Mouse (Mus musculus) skeletal muscle tissue, adult 2 months (tissue): ENCODE measurements around the gene Apoe.
A peak's percentile ranks its signal among the peaks of the same experiment; 100 is the strongest.

Experiments used
- DNase-seq: peaks from one replicate; pipeline ENCODE4 v3.0.0-alpha.2; 2012; ENCODE audit warnings: low read depth, low spot score

Apoe gene

DNA sequence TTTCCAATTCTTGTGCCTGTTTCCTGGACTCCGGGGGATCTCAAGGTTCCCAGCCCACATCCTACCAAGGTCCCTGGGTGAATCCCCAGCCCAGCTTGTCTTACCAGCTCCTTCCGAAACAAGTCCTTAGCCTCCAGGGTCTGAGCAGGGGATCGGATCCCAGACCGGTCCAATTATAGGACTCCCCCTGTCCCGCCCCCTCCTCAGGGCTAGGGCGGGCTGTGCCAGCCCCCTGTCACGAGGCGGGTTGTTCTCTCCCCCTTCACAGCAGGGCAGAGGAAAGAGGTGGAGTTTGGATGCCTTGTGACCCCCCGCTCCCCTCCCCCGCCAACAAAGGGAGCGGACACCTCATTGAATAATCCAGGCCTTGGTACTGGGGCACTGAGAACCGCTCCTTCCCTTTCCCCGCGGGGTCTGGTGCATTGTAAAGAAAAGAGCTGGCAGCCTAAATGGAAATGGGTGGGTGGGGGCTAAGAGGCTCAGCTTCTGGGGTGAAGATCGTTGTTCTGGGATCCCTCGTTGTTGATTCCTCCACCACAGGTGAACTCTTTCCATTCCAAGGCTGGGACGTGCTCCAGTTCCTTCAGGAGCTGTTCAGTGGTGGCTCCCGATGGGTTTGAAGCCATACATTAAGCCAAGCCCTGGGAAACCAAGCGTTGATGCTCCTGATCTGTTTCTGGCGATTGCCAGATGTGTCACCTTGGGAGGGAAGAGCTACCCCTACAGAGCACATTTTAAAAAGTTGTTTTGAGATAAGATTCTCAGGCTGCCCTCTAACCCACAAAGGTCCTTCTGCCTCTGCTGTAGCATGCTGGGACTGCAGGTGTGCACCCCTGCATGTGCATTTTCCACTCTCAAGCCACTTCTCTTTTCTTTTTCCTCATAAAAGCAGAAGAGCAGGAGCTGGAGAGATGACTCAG is at the start of gene Apoe:
Gene Apoe (minus strand): TSS at position 282 of the 920 bp plus-strand sequence.
- peak; percentile 45 for DNase-seq

DNA sequence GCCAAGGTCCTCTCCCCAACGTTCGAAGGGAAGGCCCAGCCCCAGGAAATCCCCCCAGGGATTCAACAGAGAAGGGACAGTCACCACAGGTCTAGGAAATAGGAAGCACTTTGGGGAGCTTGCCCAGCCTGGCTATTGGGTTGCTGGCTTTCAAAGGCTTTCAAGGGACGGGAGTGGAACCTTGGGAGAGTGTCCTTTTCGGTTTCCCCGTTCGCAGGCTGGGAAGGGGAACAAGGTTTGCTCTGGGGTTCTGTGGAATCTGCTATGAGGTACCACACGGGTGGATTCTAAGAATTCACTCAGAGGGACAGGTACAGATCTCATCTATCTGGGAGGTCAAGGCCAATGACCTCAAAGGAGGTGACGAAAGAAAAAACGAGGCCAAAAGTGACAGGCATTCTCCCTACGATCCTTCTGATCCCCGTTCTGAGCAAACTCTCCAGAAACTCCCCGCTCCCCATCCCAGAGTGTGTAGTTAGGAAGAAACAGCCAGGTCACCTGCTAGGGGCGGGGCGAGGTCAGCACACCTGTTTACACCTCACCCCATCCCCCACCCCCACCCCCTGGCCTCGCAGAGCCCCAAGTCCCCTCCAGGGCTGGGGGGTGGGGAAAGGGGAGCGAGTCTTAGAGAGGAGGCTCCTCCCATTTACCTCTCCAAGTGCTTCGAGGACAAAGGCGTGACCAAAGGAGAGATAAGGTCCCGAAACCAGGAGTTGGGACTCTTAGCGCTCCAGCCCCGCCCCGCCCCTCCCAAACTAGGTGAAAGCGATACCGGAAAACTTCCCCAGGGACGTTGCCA is 48.6 kb upstream of the Apoe start:
- no peak for DNase-seq

DNA sequence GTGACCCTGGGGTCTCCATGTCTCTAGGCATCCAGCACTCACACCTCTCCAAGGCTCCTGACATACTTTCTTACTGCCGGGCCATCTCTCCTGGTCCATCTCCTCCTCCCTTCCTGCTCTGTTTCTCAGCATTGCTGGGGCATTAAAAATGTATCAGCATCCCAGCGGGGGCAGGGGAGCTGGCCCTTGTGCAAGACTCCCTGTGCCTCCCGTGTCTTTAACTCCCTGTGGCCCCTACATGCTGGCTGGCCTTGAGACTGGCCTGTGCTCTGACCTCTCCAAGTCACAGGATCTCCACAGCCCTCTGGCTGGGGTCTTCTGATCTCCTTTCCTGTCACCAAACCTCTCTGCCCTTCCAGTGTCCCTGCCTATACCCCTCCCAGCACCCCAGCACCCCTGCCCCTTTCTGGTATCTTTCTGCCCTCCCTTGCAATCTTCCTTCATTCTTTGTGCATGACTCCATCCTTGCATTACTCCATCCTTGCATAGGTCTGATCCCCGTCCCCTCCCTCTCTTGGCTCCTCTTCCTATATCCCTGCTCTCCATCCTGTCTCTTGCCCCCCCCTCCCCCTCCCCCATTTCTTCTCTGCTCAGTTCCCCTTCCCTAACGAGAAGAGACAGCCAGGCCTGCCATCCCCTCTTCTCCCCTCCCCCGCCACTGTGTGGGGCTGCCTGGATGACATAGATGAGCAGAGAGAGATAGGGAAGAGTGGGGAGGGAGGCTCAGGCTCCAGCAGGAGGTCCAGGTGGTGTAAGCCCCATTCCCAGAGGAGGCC is 47.6 kb upstream of the Apoe start:
- DNase-seq, result no peak

DNA sequence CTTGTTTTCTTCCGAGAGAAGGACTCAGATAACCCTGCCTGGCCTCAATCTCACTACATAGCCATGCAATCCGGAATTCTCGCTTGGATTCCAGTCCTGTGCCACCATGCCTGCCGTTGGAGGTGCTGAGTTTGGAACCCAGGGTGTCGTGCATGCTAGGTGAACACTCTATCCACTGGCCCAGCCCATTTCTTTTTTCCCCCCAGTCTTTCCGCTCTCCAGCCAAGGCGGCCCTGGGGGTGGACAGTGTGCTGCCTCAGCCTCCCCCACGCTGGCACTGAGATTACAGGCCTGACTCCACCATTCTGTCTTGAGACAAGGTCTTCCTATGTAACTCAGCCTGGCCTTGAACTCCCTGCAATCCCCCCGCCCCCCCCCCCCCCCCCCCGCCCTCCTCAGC is 47.0 kb upstream of the Apoe start:
- DNase-seq, result no peak

DNA sequence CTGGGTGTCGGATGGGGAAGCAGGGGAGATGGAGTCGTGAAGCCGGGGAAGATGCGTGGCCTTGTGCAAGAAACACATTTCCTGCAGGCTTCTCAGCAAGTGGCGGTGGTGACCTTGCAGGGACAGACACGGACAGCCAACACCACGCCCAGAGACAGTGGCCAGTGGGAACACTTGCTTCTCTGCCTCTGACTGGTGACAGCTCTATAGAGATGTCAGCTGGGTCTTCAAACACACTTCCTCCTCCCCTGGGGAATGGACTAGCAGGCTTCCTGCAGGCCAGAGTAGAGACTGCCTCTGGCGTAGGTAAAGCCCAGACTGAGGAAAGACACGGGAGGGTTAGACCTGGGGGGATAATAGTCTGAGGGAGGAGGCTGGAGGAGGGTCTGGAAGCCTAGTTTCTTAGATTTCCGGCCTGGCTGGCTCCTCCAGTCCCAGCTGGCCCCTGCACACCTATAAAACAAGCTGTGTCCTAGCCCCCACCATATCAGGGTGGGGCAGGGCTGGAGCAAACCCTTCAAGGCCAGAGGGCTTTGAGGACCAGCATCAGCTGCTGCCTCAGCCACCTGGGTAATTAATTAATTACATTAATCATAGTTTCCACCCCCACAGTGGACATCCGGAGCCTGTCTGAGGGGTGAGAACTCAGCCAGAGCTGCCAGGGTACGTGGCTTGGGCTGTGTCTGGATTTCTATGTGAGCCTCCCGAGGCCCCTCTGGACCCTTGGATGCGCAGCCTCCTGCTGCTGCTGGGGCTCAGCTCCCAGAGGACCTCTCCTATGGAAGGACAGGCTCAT is 45.8 kb upstream of the Apoe start:
- no peak for DNase-seq

DNA sequence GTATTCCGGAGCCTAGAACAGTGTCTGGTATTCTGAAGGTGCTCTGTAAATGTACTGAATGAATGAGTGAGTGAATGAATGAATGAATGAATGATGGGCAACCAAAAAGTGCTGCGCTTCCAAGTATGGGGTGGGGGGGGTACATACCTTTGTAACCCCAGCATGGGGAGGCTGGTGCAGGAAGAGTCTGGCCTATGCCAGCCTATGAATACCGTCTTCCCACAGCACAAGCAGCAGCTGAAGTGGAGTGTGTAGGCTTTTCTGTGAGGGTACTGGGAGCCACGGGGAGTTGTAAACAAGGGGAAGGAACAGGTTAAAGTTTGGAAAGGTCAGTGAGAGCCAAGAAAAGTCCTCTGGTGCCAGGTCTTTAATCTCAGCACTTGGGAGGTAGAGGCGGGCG is 44.8 kb upstream of the Apoe start:
- DNase-seq, result no peak

DNA sequence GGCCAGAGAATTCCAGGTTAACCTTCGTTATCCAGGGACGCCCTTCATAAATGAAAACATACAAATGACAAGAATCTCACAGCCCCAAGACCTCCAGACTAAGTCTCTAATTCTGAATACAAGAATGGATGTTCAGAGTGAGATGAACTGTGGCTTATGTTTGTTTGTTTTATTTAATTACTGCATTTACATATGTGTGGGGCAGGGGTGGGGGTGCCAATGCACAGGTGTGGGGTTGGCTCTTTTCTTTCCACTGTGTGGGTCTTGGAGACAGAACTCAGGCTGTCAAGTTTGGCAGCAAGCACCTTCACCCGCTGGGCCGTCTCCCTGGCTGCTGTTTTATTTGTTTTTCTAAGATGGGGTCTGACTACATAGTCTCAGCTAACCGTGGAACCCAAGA is 43.5 kb upstream of the Apoe start:
- no peak for DNase-seq

DNA sequence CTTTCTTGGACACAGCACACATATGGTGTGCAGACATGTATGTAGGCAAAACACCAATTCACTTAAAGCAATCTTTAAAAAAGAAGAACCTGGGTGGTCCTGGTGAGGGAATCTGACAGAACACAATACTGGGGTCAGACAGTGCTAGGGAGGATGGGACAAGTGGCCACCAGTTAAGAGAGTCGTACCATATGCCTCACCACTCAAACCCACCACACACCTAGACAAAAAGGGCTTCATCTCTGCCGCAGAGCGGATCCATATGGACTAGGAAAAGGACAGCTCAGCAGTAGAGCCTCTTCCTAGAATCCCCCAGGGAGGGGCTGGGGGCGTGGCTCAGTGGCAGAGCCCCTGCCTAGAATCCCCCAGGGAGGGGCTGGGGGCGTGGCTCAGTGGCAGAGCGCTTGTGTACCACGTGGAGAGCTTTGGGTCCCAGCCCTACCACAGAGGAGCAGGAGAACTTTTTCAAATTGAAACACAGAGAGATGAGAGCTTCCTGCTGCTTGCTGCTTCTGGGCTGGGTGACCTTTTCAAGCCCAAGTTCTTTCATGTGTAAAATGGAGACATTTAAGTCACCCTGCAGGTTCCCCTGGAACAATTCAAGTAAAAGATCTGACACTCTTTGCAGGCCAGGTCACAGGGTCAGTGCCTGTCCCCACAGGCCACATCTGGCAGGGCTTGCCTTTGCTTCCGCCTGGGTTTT is 42.5 kb upstream of the Apoe start:
- DNase-seq, result no peak

DNA sequence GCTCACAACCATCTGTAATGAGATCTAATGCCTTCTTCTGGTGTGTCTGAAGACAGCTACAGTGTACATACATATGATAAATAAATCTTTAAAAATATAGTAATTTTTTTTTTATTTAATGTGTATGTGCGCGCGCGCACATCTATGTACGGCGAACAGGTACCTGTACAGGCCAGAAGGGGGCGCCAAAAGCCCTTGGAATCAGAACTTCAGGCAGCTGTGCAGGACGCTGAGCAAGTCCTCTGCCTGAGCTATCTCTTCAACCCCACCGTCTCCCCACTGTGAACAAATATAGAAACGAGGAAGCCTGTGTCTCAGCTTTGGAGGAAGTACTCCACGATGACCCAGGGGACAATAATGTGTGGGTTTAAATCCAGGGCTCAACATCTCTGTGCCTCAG is 41.3 kb upstream of the Apoe start:
- DNase-seq, result no peak

DNA sequence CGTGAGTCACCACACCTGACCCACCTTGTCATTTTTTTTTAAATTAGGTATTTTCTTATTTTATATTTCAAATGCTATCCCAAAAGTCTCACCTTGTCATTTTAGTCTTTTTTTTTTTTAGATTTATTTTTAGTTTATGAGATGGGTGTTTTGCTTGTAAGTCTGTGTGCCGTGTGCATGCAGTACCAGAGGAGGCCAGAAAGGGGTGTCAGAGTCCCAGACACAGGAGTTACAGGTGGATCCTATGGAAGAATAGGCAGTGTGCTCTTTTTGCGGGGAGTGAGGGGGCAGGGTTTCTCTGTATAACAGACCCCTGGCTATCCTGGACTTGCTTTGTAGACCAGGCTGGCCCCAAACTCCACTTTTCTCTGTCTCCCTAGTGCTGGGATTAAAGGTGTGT is 39.8 kb upstream of the Apoe start:
- DNase-seq, result no peak

DNA sequence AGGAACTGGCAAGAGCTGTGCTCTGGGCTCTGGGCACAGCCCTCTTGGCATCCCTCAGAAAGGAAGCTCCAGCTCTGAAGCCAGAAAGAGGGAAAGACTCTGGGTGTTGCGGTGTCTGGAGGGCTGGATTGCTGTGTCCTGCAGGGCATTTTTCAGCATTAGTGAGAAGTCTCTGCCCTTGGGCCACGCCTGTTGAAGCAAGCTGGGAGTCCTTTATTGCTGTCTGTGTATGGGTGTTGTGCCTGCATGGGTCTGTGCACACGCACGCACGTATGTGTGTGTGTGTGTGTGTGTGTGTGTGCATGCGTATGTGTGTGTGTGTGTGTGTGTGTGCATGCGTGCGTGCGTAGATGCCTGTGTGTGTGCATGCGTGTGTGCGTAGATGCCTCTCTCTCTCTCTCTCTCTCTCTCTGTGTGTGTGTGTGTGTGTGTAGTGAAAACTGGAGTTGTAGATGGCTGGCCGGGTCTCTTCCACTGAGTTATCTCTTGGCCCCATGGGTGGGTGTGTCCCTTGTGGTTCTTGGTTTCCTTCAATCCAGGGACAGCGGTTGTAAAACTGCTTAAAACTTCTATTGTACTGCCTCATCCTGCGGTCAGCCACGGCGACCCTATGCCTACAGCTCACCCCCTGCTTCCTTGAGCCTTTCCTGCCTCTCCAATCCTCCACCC is 37.5 kb upstream of the Apoe start:
- DNase-seq, result no peak

DNA sequence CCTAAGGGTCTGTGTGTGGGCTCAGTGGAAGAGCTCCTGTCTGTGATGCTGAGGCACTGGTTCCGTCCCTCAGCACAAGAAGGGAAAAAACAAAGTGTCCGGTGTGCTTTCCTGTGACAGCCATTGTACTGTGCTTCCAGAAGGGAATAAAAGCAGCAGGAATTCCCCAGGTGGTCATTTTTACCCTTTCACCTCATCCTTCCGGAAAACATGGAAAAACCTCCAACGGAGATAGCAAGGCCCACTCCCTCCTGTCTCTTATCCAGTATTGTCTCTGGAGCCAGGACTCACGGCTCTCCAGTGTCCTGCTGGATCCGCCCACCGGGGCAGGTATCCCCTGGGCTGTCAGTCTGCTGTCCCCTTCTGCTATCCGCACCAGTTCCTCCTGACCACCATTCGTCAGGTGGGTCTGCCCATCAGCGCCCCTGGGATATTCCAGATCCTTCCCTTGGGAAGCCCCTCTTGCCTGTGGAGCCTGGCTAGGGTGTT is 35.2 kb upstream of the Apoe start:
- DNase-seq, result no peak

DNA sequence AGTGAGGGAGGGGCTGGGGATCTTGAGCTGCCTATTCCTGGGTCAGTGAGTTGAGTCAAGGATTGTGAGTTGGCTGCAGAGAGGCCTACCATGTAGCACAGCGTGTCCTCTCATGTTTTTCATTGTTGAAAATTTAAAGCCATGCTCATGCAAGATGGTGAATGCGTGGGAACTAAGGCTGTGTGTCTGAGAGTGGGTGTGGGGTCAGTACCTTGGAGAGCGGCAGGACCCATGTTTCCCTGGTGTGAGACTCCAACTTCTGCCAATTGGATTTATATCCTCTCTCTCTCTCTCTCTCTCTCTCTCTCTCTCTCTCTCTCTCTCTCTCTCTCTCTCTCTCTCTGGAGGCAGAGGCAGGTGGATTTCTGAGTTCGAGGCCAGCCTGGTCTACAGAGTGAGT is 27.6 kb upstream of the Apoe start:
- DNase-seq, result no peak

DNA sequence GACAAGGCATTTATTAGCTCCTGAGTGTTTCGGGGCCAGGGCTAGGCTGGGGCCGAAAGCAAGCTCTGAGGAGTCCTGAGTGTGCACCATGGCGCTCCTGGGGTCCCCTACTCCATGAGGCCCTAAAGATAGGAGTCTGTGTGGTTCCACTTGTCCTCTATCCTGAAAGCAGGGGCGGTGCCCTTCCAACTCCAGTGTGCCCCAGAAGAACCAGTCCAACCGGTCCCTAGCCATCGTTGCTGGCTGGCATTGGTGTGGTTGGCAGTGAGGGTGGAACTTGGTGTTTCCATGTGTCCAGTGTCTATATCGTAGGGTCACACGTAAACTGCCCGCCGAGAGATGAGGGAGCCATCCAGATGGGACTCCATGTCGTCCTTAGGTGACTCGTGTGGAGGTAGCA is 25.2 kb upstream of the Apoe start:
- DNase-seq, result no peak

DNA sequence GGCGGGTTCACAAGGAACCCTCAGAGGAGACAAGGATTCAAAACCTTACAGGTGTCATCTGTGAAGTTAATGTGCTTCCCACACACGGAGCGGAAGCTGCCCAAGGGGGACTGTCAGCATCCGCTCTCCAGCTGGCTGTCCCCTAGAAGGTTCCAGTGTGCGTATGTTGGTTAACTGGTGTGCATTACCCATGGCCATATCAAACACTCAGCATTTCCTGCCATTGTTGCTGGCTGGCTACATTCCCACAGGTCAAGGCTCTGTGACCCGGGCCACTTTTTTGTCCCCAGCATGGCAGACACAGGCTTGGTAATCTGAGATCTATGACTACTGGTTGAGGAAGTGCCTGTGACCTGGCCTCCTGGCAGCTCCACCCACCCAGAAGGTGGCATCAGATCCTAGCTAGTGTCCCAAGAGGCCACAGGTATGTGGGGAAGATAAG is 23.8 kb upstream of the Apoe start:
- no peak for DNase-seq

DNA sequence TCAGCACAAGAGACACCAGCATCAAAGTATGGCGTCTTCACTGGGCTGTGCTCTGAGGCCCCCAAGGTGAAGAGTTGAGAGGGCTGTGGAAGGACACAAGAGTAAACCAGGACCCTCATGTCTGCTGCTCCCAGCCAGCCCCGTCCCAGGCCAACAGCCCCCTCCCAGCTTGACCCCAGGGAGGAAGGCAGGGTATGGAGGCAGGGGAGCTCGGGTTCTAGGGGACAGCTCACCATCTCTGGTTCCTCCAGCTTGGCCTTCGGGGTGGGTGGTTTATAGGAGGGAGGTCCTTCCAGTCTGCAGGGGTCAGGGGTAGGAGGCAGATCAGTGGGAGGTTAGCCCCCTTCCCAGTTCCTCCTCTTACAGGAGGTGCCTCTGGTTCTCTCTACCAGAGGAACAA is 20.2 kb upstream of the Apoe start:
- no peak for DNase-seq

DNA sequence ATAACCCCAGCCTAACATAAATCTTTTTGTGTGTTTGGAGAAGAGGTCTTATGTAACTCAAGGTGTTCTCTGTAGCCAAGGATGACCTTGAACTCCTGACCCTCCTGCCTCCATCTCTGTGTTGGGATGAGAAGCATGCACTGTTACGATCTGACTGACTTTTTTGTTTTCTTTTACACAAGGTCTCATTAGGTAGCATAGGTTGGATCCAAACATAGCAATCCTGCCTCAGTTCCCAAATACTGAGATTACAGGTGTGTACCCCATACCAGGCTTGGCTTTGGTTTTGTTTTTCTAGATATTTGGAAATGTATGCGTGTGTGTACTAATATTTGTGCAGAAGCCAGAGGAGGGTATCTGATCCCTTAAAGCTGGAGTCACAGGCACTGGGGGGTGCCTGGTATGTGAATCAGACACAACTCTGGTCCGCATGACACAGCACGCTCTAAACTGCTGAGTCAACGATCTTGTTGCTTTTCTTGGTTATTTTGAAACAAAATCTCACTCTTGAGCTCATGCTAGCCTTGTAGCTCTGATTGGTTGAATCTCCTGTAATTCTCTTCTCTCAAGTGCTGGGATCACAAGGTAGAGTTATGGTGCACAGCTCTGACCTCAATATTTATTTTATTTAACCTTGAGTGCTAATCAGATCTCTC is 19.4 kb upstream of the Apoe start:
- no peak for DNase-seq

DNA sequence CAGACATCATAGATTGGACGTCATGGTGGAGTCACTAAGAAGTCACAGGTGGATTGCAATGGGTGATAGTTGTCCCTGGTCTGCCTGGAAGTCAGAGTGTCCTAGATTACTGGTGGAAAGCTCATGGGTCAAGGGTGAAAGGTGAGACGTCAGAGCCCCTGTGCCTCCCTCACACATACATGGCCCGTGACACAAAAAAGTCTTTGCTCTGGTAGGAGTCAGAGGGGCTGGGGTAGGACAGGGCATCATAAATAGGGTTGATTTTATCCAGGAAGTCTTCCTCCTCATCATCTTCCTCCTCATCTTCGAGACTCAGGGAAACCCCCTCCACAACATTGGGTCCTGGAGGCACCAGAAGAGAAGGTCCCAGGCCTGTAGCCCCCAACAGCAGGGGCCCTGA is 18.4 kb upstream of the Apoe start:
- DNase-seq, result no peak

DNA sequence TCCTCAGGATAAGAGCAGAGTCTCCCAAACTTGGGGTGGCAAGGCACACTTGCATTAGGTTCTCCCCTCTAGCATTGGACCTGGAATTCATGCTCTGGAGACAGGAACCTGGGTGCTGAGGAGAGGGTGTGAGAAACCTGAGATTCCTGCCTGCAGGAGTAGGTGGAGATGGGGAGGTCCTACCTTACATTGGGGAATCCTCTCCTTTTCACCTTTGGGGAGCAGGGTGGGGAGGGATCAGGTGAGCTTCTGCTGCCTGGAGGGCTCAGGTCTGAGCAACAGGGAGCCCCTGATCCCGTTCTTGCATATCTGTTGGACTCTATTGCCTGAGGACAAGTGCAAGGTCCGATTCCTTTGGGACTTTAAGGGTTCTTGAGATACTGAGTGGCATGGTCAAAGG is 17.8 kb upstream of the Apoe start:
- no peak for DNase-seq
